Mouse (Mus musculus): Measurements from ENCODE around the gene Zfp385a. TPM values are rescaled to one million over a fixed set of nuclear protein-coding genes. Genes with fewer than 3 reads are reported as not detected.

Zfp385a gene
- polyA plus RNA-seq, 1 experiment from 2014 or later: 3.1 TPM

GRCm38 (mm10) chr15:103335488-103336235 lies 4.2 kb downstream of the Zfp385a start:
- no peaks in the 10 kb centered on the region for H3K9me3 ChIP-seq (ENCODE audit: control insufficient read depth)
- ATAC-seq: no peak
- H3K9ac ChIP-seq (ENCODE audit: low read depth, low read length): no peak overlapping the region
- H3K4me1 ChIP-seq (replicated peaks; ENCODE audit: control insufficient read depth, insufficient read depth, low read length): no peaks in the 10 kb centered on the region
- TF ChIP-seq CTCF (IDR thresholded peaks at IDR 0.05; ENCODE audit: low read depth): no peak
- no peaks in the 10 kb centered on the region for H3K36me3 ChIP-seq (ENCODE audit: control insufficient read depth, insufficient read depth)
- H3K27me3 ChIP-seq (replicated peaks; ENCODE audit: control insufficient read depth, insufficient read depth, low read length): peaks cover 22% of the 10 kb centered on the region
- no peak overlapping the region for H3K4me2 ChIP-seq (replicated peaks; ENCODE audit: low read depth)
- no peak overlapping the region for H3K4me3 ChIP-seq (ENCODE audit: low read depth, low read length)
- H3K27ac ChIP-seq (ENCODE audit: low read depth, low read length): no peak overlapping the region
- WGBS: 55% methylated on average over 7 of the region's 7 CpGs

GRCm38 (mm10) chr15:103335040-103335439 lies 4.9 kb downstream of the Zfp385a start:
- TF ChIP-seq CTCF (IDR thresholded peaks at IDR 0.05; ENCODE audit: low read depth): no peak
- 52% methylated on average over 3 of the region's 3 CpGs for WGBS

GRCm38 (mm10) chr15:103334194-103334593 lies 5.7 kb downstream of the Zfp385a start:
- TF ChIP-seq CTCF (IDR thresholded peaks at IDR 0.05; ENCODE audit: low read depth): no peak
- ATAC-seq: no peak
- 41% methylated on average over 2 of the region's 2 CpGs for WGBS

More at GRCm38 (mm10) chr15:103335040-103335439, 4.9 kb downstream of the Zfp385a start:
- no peaks in the 10 kb centered on the region for H3K36me3 ChIP-seq (ENCODE audit: control insufficient read depth, insufficient read depth)
- H3K9ac ChIP-seq (ENCODE audit: low read depth, low read length): no peak overlapping the region
- no peaks in the 10 kb centered on the region for H3K9me3 ChIP-seq (ENCODE audit: control insufficient read depth)
- no peak overlapping the region for H3K27ac ChIP-seq (ENCODE audit: low read depth, low read length)
- no peak overlapping the region for H3K4me2 ChIP-seq (replicated peaks; ENCODE audit: low read depth)
- H3K27me3 ChIP-seq (replicated peaks; ENCODE audit: control insufficient read depth, insufficient read depth, low read length): peaks cover 17% of the 10 kb centered on the region
- no peak overlapping the region for H3K4me3 ChIP-seq (ENCODE audit: low read depth, low read length)
- H3K4me1 ChIP-seq (replicated peaks; ENCODE audit: control insufficient read depth, insufficient read depth, low read length): no peaks in the 10 kb centered on the region
- no peak for ATAC-seq

GRCm38 (mm10) chr15:103333738-103334137 lies 6.2 kb downstream of the Zfp385a start:
- Histone ChIP-seq H3K9ac (ENCODE audit: low read depth, low read length) (no peak overlapping the region), H3K4me1 (replicated peaks; ENCODE audit: control insufficient read depth, insufficient read depth, low read length) (no peaks in the 10 kb centered on the region), H3K27ac (ENCODE audit: low read depth, low read length) (no peak overlapping the region), H3K36me3 (ENCODE audit: control insufficient read depth, insufficient read depth) (no peaks in the 10 kb centered on the region), H3K27me3 (replicated peaks; ENCODE audit: control insufficient read depth, insufficient read depth, low read length) (peaks cover 4% of the 10 kb centered on the region), H3K4me3 (ENCODE audit: low read depth, low read length) (no peak overlapping the region), H3K9me3 (ENCODE audit: control insufficient read depth) (no peaks in the 10 kb centered on the region), H3K4me2 (replicated peaks; ENCODE audit: low read depth) (no peak overlapping the region)
- ATAC-seq: no peak
- WGBS: 79% methylated on average over 5 of the region's 5 CpGs
- no peak for TF ChIP-seq CTCF (IDR thresholded peaks at IDR 0.05; ENCODE audit: low read depth)

More at GRCm38 (mm10) chr15:103334194-103334593, 5.7 kb downstream of the Zfp385a start:
- H3K36me3 ChIP-seq (ENCODE audit: control insufficient read depth, insufficient read depth): no peaks in the 10 kb centered on the region
- no peaks in the 10 kb centered on the region for H3K9me3 ChIP-seq (ENCODE audit: control insufficient read depth)
- H3K4me2 ChIP-seq (replicated peaks; ENCODE audit: low read depth): no peak overlapping the region
- peaks cover 9% of the 10 kb centered on the region for H3K27me3 ChIP-seq (replicated peaks; ENCODE audit: control insufficient read depth, insufficient read depth, low read length)
- no peak overlapping the region for H3K27ac ChIP-seq (ENCODE audit: low read depth, low read length)
- H3K4me1 ChIP-seq (replicated peaks; ENCODE audit: control insufficient read depth, insufficient read depth, low read length): no peaks in the 10 kb centered on the region
- H3K4me3 ChIP-seq (ENCODE audit: low read depth, low read length): no peak overlapping the region
- H3K9ac ChIP-seq (ENCODE audit: low read depth, low read length): no peak overlapping the region

GRCm38 (mm10) chr15:103333081-103333615 lies 6.7 kb downstream of the Zfp385a start:
- WGBS: 74% methylated on average over 5 of the region's 5 CpGs
- Histone ChIP-seq H3K27me3 (replicated peaks; ENCODE audit: control insufficient read depth, insufficient read depth, low read length) (no peaks in the 10 kb centered on the region; the same call in 1 of the 2 replicates), H3K4me3 (ENCODE audit: low read depth, low read length) (no peak overlapping the region), H3K9me3 (ENCODE audit: control insufficient read depth) (no peaks in the 10 kb centered on the region), H3K27ac (ENCODE audit: low read depth, low read length) (no peak overlapping the region), H3K4me1 (replicated peaks; ENCODE audit: control insufficient read depth, insufficient read depth, low read length) (no peaks in the 10 kb centered on the region), H3K36me3 (ENCODE audit: control insufficient read depth, insufficient read depth) (no peaks in the 10 kb centered on the region), H3K4me2 (replicated peaks; ENCODE audit: low read depth) (no peak overlapping the region), H3K9ac (ENCODE audit: low read depth, low read length) (no peak overlapping the region)
- no peak for TF ChIP-seq CTCF (IDR thresholded peaks at IDR 0.05; ENCODE audit: low read depth)
- ATAC-seq: no peak

GRCm38 (mm10) chr15:103323455-103324247 lies 16.2 kb downstream of the Zfp385a start:
- Histone ChIP-seq H3K36me3 (ENCODE audit: control insufficient read depth, insufficient read depth) (no peaks in the 10 kb centered on the region), H3K27ac (ENCODE audit: low read depth, low read length) (no peak overlapping the region), H3K27me3 (replicated peaks; ENCODE audit: control insufficient read depth, insufficient read depth, low read length) (0 out of 2 replicates have a peak, but pooled peaks cover 7% of the 10 kb centered on the region), H3K4me1 (replicated peaks; ENCODE audit: control insufficient read depth, insufficient read depth, low read length) (no peaks in the 10 kb centered on the region), H3K4me3 (ENCODE audit: low read depth, low read length) (peak overlapping the region; percentile 64), H3K9ac (ENCODE audit: low read depth, low read length) (peak overlapping the region; percentile 64), H3K9me3 (ENCODE audit: control insufficient read depth) (no peaks in the 10 kb centered on the region), H3K4me2 (replicated peaks; ENCODE audit: low read depth) (peak overlapping the region; percentile 95)
- WGBS: under 1% methylated on average over 30 of the region's 40 CpGs
- peak; percentile 97 for TF ChIP-seq CTCF (IDR thresholded peaks at IDR 0.05; ENCODE audit: low read depth)
- ATAC-seq: peak; percentile 93

Measured in intestine, postnatal 0 days (tissue).